8 mouse cellular contexts compared by ENCODE assay signal in the genomic region with DNA sequence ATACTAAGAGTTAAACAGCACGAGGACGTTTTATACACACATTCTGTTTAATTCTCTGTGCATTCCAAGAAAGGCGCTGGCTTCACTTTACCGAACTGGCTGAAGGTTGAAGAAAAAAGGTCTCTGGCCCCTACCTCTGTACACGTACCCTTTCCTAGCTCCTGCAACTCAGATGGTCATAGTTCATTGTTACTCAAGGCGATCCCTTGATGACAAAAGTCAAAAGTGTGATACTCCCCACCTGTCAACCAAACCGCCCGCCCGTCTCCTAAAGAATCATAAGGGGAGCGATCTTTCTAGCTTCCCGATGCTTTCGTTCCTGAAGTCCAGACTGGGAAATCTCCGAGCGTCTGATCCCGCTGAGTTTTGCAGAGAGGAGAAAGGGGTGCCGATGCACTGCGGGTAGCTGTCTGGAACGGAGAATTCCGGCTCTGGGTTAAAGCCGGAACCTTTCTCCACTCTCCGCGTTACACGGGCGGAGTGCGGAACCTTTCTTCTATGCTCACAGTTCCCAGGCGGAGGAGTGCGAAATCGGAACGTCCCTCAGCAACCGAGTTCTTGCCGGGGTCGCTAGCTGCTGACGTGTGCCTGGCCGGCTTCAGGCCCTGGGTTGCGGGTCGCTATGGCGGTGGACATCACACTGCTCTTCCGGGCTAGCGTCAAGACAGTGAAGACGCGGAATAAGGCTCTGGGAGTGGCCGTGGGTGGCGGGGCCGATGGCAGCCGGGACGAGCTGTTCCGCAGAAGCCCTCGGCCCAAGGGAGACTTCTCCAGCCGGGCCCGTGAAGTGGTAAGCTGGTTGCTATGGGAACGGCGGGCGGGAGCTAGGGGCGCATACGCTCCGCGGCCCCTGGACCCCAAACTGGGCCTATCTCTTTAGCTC. TPM values are rescaled to one million over a fixed set of nuclear protein-coding genes. Genes with fewer than 3 reads are reported as not detected.
DNase-seq lines count a peak whose midpoint lies in the region; ATAC-seq and TF ChIP-seq lines count a peak whose summit lies in the region.

Gene Stx18, plus strand, starts transcription at position 33 of the 883 bp plus-strand sequence.

- no peaks in the 10 kb centered on the region for H3K9me3 ChIP-seq in embryonic facial prominence, embryonic 13.5 days
- no peaks in the 10 kb centered on the region for H3K9me3 ChIP-seq in limb, embryonic 12.5 days
- H3K9me3 ChIP-seq in midbrain, embryonic 15.5 days = no peaks in the 10 kb centered on the region

- no peak for TF ChIP-seq CTCF in kidney, adult 2 months (conservative IDR thresholded peaks at IDR 0.05; ENCODE audit: insufficient read depth, insufficient read length, low read depth, low read length)
- no peak for TF ChIP-seq CTCF in spleen, adult 2 months (IDR thresholded peaks at IDR 0.05; ENCODE audit: extremely low read depth, insufficient read depth, insufficient read length, insufficient replicate concordance)

- H3K27ac ChIP-seq in embryonic facial prominence, embryonic 13.5 days = peak within 1 kb of the TSS; percentile 89
- H3K27ac ChIP-seq in kidney, adult 2 months (ENCODE audit: insufficient read depth, low read depth, low read length) = peak within 1 kb of the TSS; percentile 7; the same call in 1 of the 2 replicates
- peak within 1 kb of the TSS; percentile 71 for H3K27ac ChIP-seq in limb, embryonic 12.5 days
- peak within 1 kb of the TSS; percentile 86 for H3K27ac ChIP-seq in midbrain, embryonic 15.5 days
- H3K27ac ChIP-seq in spleen, adult 2 months (ENCODE audit: insufficient read depth, low read length) = peak within 1 kb of the TSS; percentile 31; the same call in 1 of the 2 replicates

- ATAC-seq in embryonic facial prominence, embryonic 13.5 days (ENCODE audit: insufficient number of reproducible peaks, insufficient read depth, low FRiP score, low TSS enrichment, low read depth) = peak; percentile 87
- ATAC-seq in limb, embryonic 12.5 days (ENCODE audit: insufficient number of reproducible peaks, insufficient read depth, low FRiP score, low TSS enrichment, low read depth) = peak; percentile 93
- ATAC-seq in midbrain, embryonic 15.5 days (replicated peaks) = peak; percentile 98

- peaks cover 26% of the 10 kb centered on the region for H3K4me1 ChIP-seq in embryonic facial prominence, embryonic 13.5 days
- 0 out of 2 replicates have a peak, but pooled peaks cover 5% of the 10 kb centered on the region for H3K4me1 ChIP-seq in kidney, adult 2 months (ENCODE audit: control insufficient read depth, insufficient read depth, low read length)
- peaks cover 11% of the 10 kb centered on the region for H3K4me1 ChIP-seq in limb, embryonic 12.5 days (replicated peaks)
- peaks cover 16% of the 10 kb centered on the region for H3K4me1 ChIP-seq in midbrain, embryonic 15.5 days
- H3K4me1 ChIP-seq in spleen, adult 2 months (ENCODE audit: control insufficient read depth, insufficient read depth, insufficient read length) = no peaks in the 10 kb centered on the region

- peak; percentile 45 for TF ChIP-seq POLR2A in kidney, adult 2 months (IDR thresholded peaks at IDR 0.05; ENCODE audit: low read depth, low read length)
- peak; percentile 41; the same call in 1 of the 2 replicates for TF ChIP-seq POLR2A in spleen, adult 2 months (IDR thresholded peaks at IDR 0.05; ENCODE audit: low read depth, low read length)

- no peaks in the 10 kb centered on the region for H3K27me3 ChIP-seq in embryonic facial prominence, embryonic 13.5 days
- no peaks in the 10 kb centered on the region for H3K27me3 ChIP-seq in kidney, adult 2 months (replicated peaks; ENCODE audit: control insufficient read depth, insufficient read depth, low read length)
- H3K27me3 ChIP-seq in limb, embryonic 12.5 days = peaks cover 9% of the 10 kb centered on the region
- 0 out of 2 replicates have a peak, but pooled peaks cover 3% of the 10 kb centered on the region for H3K27me3 ChIP-seq in midbrain, embryonic 15.5 days (replicated peaks)
- no peaks in the 10 kb centered on the region for H3K27me3 ChIP-seq in spleen, adult 2 months (ENCODE audit: control insufficient read depth, insufficient read depth, low read length)

- peak within 1 kb of the TSS; percentile 89 for H3K4me3 ChIP-seq in embryonic facial prominence, embryonic 13.5 days
- peak within 1 kb of the TSS; percentile 58 for H3K4me3 ChIP-seq in kidney, adult 2 months (ENCODE audit: insufficient read depth, low read depth, low read length)
- H3K4me3 ChIP-seq in limb, embryonic 12.5 days (replicated peaks) = peak within 1 kb of the TSS; percentile 87
- H3K4me3 ChIP-seq in midbrain, embryonic 15.5 days = peak within 1 kb of the TSS; percentile 90
- H3K4me3 ChIP-seq in spleen, adult 2 months (ENCODE audit: extremely low read depth, insufficient read depth, insufficient read length) = peak within 1 kb of the TSS; percentile 88

- WGBS in embryonic facial prominence, embryonic 13.5 days = under 1% methylated on average over 57 of the region's 57 CpGs
- under 1% methylated on average over 57 of the region's 57 CpGs for WGBS in kidney, adult 2 months
- under 1% methylated on average over 57 of the region's 57 CpGs for WGBS in limb, embryonic 12.5 days
- 1% methylated on average over 57 of the region's 57 CpGs for WGBS in midbrain, embryonic 15.5 days
- whole genome bisulfite sequencing in spleen, adult 2 months = under 1% methylated on average over 57 of the region's 57 CpGs

- H3K9ac ChIP-seq in embryonic facial prominence, embryonic 13.5 days = peak within 1 kb of the TSS; percentile 92
- H3K9ac ChIP-seq in limb, embryonic 12.5 days (replicated peaks) = peak within 1 kb of the TSS; percentile 83
- H3K9ac ChIP-seq in midbrain, embryonic 15.5 days = peak within 1 kb of the TSS; percentile 91

- peaks cover 8% of the 10 kb centered on the region for H3K36me3 ChIP-seq in embryonic facial prominence, embryonic 13.5 days
- no peaks in the 10 kb centered on the region for H3K36me3 ChIP-seq in kidney, adult 2 months (ENCODE audit: control insufficient read depth, insufficient read depth, low read length)
- H3K36me3 ChIP-seq in limb, embryonic 12.5 days = peaks cover 17% of the 10 kb centered on the region; the same call in 1 of the 2 replicates
- no peaks in the 10 kb centered on the region for H3K36me3 ChIP-seq in midbrain, embryonic 15.5 days (replicated peaks)
- H3K36me3 ChIP-seq in spleen, adult 2 months (ENCODE audit: control insufficient read depth, insufficient read depth, low read length) = no peaks in the 10 kb centered on the region

- H3K4me2 ChIP-seq in embryonic facial prominence, embryonic 13.5 days = peak within 1 kb of the TSS; percentile 74
- peak within 1 kb of the TSS; percentile 86 for H3K4me2 ChIP-seq in limb, embryonic 12.5 days
- peak within 1 kb of the TSS; percentile 78 for H3K4me2 ChIP-seq in midbrain, embryonic 15.5 days

- peak; percentile 86 for DNase-seq in 3134 (ENCODE audit: extremely low read depth, insufficient read length, low spot score)
- peak; percentile 88 to 89 for DNase-seq in adrenal gland, postnatal 36 days
- peak; percentile 89 to 91 for DNase-seq in heart, adult 18-20 months
- peak; percentile 91 for DNase-seq in kidney, adult 2 months
- peak; percentile 67 to 72 for DNase-seq in spleen, adult 2 months (ENCODE audit: low read depth in 1 of 2, low spot score in 2 of 2)

RNA-seq across cellular contexts. Expression of gene Stx18, which starts in this region (rescaled TPM):
- 10 to 100 TPM; 34.9 to 37.7 TPM for total RNA-seq in adrenal gland, postnatal 36 days (2021)
- polyA plus RNA-seq in embryonic facial prominence, embryonic 13.5 days (2015; fragmentation: Nextera tagmentation; extraction: Ambion mirVana) = 61.7 and 67.5 TPM in 2 replicates
- total RNA-seq in heart, adult 18-20 months (2021) = 10 to 100 TPM; 17.8 to 18.0 TPM
- polyA plus RNA-seq in kidney, adult 2 months (2012; rRNA removed) = 25.7 and 32.2 TPM in 2 replicates
- 62.1 and 65.3 TPM in 2 replicates for polyA plus RNA-seq in limb, embryonic 12.5 days (2016; fragmentation: Nextera tagmentation; extraction: Ambion mirVana)
- 30.5 and 31.1 TPM in 2 replicates for polyA plus RNA-seq in midbrain, embryonic 15.5 days (2015; fragmentation: Nextera tagmentation; extraction: Ambion mirVana)
- polyA plus RNA-seq in spleen, adult 2 months (2012; rRNA removed) = 9.1 and 10.2 TPM in 2 replicates

Comparison
In these comparisons a context has a peak if more than half of its experiments do, and no peak if none do; other contexts are left out.
1. Peak in every context shown above with its lines: DNase-seq, ATAC-seq, H3K4me3 ChIP-seq and H3K27ac ChIP-seq.
2. H3K27ac ChIP-seq: peak in every context shown above with its lines; median percentile 89 in embryonic facial prominence, embryonic 13.5 days; 86 in midbrain, embryonic 15.5 days; 71 in limb, embryonic 12.5 days; 31 in spleen, adult 2 months; 7 in kidney, adult 2 months.